Mouse (Mus musculus) urinary bladder, adult 2 months (tissue): ENCODE results near the gene Slit3. TPM values are rescaled to one million over a fixed set of nuclear protein-coding genes. Genes with fewer than 3 reads are reported as not detected.

Source experiments
- DNase-seq: peaks from one replicate; pipeline ENCODE4 v3.0.0; 2022; ENCODE audit warnings: low spot score
- polyA plus RNA-seq: library from polyadenylated mRNA; depleted of rRNA; stranded (reverse); fragments of >200 nt; gene quantifications from 2 replicates; pipeline ENCODE4 v1.2.3, GENCODE M21; 2012

The Slit3 gene
- polyA plus RNA-seq, 1 experiment, result 36.3 TPM

DNA sequence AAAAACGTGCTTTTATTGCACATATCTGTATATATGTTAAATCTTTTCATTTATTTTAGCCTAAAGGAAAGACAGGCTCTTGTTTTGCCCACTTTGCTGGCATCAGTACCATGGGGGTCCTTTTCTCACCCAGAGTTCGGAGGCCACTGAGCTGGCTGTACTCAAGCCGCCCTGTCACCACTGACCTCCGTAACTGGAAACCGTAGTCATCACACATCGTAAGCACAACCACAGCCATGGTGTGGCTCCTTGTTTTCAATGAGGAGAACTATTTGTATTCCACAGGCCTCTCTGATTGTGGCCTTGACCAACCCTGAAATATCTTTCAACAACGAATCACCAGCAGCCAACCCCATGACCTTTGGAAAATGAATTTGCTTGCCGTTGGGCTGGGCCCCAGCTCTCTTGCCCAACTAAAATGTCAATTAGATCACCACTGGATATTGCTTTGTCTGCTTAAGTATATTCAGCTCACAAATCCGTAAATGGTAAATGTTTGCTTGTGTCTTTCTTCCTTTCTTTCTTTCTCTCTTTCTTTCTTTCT is 405.3 kb downstream of the Slit3 start:
- DNase-seq, result no peak

DNA sequence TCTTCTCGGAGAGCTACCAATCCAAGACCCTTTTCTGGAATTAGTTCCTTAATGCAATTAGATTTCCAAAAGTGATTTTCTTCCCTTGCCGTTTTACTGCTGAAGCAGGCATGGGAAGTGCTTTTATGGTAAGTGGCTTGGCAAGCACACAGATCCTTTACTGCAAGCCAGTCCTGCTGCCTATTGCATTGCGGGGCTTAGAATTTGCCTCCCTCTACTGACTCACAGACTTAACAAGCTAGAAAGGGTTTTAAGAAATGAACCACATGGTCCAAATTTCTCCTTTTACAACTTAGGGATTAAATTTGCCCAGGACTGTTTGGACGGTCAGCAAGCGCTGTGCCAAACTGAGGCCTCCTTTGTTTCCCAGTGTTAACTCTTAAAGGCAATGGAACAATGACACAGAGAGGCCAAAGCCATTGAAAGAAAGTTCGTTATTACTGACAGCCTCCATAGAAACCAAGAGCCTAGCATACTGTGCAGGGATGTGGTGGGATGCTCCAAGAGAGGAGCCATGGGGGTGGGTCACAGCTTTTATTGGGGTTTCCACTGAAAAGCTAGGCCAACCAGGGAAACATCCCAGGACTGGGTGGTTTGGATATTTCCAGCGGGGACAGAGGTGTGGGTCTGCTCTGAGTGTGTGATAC is 406.9 kb downstream of the Slit3 start:
- DNase-seq, result no peak

DNA sequence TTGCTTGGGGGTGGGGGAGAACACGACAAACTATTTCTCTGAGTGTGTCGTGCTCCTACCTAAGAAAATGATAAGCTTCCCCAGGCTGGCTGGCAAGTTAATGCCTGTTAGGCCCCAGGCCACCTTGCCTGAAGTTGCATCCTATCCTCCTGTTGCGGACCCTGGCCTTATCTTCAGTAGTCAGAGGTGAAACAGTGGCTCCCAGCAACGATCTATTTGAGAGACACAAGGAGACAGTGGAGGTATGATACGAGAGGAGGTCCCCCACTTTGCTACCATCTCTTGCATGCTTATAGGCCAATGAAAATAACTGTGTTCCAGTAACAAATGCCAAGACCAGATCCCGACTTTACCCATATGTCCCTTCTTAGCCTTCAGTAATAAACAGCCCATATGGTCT is 414.0 kb downstream of the Slit3 start:
- no peak for DNase-seq

DNA sequence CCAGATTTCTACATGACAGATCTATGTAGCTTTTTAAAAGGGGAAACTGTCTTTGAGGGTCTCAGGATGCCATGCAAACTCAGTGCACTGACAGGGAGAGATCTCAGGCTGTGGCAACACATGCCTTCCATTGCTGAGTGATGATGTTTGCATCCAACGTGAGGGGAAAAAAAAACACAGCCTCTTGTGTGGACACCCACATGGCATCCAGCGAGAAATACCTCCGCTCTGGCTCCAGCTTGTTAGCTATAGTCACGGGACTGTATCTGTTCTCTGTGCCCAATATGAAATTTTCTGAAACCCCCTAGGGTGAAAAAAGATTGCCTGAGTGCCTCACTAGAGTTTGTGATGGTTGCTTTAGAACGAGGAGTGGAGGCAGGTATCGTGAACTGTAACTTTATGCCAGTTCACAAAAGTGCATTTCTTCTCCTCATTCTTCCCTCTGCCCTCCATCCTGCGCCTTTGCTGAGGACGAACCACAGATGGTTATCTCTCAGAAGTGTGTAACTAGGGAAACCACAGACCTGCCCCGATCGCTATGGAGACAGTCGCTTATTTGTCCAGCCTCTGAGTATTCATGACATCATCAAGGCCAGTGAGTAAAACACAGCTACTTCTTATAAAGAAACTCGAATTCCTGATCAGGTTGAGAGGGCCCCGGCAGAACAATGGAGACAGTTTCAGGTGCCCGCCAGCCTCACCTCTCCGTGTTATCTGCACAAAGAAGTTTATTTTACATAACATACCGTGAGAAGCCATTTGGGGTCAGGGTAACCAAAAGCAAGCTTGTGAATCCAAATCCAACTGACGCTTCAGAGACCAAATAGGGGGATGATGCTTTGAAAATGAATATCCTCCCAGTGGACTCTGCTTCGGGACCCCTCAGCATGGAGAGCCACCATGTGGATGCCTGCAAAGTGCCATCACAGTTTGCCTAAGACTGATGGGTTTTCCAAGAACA is 416.4 kb downstream of the Slit3 start:
- no peak for DNase-seq

DNA sequence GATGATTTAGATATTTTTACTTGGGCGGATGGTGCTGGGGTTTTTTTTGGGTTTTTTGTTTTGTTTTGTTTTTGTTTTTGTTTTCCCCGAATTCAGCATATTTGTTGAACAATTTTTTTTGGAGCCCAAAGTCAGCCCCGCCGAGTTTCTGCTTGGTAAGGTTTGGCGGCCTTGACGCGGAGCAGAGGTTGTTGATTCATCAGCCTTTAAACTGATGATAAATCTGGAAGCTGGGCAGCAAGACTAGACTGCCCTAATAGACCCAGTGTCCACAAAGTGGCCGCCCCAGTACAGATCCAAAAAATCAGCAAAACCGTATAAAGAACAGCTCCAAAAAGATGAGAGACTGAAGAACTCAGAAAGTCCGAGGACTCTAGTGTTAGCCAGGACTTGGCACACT is 421.7 kb downstream of the Slit3 start:
- DNase-seq, result no peak

DNA sequence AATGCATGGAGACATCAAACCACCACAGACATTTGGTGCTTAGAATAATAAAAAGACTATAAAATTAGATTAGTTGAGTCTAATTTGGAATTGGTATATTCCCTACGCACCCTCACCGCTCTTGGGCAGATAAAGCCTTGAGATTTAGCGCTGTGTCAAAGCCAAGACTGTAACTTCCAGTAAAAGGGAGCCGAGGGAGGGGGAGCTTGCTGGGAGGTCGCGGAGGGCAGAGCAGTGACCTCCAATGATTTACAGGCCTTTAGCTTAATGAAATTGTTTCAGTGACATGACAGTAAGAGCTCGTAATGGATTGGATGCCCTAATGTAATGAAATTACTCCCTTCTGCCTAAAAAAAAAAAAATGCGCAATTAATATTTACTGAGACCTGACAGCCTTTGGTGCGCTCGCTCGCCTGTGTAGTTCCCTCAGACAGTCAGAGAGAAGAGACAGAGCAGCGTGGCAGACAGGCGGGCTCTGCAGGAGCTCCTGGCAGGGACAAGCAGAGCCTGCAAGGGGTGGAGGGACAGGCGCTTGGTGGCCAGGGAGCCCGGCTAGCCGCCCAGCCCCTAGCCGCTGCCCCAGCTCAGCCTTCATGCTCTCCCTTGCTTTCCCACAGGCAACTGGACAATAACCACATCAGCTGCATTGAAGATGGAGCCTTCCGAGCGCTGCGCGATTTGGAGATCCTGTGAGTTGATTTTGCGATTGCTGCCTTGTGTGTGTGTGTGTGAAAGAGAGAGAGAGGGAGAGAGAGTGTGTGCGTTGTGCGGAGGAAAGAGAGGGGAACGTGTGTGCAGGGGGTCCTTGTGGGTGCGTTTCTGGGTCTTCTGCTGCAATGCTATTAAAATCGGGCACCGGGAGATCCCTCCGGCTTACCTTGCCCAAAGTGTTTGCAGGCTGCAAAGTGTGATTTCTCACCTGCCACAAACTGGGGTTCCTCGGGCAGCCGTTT is 423.4 kb downstream of the Slit3 start:
- no peak for DNase-seq

DNA sequence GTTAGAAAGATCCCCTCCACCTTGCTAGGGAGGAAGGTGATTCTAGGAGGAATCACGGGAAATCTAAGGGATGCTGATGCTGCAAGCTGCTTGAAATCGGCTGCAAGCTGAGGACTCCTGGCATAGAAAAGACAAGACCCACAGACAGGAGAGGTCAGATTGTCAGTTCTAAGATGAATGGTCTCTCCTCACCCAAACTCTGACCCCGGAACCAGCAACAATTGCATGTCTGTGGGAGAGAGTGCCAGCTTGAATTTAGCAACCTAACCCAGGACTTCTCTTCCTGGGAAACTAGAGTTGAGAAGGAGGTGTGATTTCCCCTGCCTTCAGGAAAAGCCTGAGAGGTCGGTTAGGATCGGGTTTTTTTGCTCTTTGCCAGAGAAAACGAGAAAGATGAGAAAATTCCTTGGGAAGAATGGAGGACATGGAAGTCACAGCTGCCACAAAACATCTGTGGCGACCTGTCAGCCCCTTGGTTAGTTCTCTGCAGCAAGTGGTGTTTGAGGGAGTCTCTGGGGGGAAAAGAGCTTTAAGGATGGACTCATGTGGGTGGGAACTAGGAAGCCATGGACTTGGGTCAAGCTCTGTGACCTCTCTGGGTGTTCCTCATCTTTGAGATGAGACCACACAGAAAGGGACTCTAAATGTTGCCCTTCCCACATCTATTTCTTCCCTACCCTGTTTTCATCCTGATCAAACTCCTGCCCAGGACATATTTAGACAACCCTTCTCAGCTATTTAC is 425.2 kb downstream of the Slit3 start:
- no peak for DNase-seq

DNA sequence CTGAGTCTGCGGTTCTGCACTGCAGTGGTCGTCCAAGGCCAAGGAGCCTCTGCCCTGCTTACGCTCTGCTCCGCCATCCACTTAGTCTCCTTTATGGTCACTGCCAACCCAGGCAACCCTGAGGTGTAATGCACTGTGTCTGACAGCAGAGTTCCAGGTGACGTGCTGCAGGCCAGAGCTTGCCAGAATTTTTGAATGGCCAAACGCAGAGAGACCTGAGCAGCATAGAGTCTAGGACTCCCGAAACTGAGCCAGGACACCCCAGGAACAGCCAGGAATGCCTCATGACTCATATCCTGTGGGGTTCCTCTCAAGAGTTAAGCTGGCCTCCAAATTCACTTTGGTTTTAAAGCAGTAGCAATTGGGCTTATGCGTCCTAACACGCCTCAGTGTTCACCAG is 429.0 kb downstream of the Slit3 start:
- no peak for DNase-seq

DNA sequence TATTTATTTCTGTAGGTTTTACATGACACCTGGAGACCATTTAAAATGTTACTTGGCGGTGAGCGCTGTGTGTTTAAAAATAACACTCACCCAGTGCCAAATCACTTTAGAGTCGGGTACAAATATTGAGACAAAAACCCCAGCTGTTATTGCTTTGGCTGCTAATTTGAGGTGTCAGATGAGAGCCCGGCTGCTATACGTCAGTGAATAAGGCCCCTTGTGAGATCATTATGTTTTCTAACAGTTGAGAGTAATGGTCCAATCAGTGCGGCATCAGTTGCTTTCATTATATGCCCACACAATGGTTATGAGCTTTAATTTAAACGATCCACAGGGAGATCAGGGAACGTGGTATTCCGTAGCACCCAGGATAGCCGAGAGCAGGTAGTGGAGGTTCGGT is 435.2 kb downstream of the Slit3 start:
- no peak for DNase-seq

DNA sequence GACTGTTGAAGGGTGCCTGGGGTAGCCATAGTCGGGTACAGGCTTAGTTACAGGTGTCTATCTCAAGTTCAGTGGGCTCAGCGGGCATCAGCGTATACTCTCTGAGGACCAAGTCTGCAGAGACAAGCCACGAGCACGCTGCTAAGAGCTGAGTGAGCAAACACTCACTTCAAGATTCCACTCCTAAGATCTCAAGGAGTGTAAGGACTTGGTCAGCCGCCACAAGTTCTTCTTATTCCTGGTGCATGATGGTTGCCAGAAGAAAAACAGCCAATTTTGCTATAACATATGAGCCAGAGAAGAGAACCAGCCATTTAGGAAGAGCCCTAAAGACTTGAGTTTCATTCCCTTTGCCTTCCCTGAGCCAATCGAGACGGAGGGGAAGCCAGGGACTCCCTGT is 436.5 kb downstream of the Slit3 start:
- no peak for DNase-seq

DNA sequence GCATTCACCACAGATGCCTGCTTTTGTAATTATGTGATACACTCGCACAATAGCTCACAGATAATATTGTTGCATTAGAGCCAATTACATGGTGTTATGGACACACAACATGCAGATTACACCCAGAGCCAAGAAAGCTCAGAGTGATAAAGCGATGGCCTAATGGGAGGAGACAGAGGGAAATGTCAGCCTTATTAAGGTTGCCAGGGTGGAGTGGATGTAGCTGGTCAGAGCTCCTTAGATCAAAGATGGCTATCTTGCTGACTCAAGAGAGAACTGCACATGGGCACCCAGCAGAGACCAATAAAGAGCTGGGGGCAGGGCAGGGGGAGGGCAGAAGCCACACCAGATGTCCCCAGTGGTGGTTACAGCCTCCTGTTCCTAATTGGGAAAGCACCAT is 437.3 kb downstream of the Slit3 start:
- no peak for DNase-seq

DNA sequence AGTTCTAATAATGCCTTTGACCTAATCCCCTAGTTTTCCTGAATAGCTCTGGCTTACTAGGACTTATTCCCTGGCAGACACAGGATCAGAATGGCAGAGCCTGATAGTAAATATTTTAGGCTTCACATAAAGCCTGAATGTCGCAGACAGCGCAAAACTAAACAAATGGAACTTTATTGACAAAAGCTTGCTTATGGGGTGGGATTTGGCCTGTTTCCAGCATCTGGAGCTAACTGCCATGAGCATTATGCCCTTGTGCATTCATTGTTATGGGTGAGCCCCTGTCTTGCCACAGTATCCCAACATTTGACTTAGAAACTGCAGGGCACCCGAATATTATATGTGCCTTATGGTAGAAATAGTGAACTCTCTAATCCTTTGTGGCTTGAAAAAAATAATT is 438.4 kb downstream of the Slit3 start:
- DNase-seq, result no peak

DNA sequence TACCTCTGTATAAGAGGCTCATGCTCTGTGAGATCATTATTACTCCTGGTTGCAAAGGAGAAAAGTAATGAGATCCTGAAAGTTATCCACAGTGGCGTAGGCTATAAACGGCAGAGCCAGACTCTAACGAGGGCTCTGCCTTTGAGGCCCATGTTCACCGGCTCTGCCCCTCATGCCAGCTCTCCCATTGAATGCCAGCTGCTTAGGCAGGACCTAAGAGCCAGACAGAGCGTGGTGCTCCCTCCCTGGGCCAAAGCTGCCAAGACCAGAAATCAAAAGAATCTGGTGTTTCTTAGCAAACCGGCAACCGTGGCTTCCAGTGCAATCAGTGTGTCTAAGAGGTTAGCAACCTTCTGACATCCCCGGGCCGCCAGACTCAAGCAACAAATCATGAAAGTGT is 440.7 kb downstream of the Slit3 start:
- no peak for DNase-seq

DNA sequence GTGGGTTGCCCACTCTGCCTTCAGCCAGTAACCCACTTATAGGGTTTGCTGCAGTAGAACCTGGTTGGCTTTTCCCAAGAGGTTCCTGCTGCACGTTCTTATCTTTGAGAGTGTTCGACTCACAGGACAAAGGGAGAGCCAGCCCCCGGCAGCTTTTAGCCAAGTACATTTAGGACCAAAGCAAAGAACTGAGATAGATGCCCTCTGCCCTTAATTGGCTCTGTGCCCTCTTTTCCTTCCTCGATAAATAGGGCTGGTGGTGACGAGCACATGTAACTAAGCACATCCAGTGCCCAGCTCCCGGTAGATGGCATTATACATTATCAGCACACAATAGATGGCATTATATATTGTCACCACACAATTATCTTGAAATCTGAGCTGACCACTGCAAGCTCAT is 444.3 kb downstream of the Slit3 start:
- no peak for DNase-seq

DNA sequence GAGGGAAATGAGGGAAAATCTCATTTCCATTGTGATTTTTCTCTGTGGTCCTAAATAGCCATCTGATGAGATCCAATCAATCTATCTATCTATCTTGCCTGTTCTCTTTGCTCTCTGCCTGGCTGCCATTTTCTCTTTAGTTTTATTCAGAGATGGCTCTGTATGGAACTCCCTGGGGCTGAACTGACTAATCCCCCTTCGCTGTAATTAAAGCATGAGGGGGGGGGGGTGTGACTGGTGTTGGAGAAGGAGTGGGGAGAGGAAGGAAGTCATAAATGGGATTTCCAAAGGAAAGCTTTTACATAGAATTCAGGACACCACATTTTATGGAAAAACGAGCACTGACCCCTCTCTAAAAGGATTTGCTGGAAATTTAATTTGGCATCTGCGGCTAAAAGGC is 445.7 kb downstream of the Slit3 start:
- no peak for DNase-seq

DNA sequence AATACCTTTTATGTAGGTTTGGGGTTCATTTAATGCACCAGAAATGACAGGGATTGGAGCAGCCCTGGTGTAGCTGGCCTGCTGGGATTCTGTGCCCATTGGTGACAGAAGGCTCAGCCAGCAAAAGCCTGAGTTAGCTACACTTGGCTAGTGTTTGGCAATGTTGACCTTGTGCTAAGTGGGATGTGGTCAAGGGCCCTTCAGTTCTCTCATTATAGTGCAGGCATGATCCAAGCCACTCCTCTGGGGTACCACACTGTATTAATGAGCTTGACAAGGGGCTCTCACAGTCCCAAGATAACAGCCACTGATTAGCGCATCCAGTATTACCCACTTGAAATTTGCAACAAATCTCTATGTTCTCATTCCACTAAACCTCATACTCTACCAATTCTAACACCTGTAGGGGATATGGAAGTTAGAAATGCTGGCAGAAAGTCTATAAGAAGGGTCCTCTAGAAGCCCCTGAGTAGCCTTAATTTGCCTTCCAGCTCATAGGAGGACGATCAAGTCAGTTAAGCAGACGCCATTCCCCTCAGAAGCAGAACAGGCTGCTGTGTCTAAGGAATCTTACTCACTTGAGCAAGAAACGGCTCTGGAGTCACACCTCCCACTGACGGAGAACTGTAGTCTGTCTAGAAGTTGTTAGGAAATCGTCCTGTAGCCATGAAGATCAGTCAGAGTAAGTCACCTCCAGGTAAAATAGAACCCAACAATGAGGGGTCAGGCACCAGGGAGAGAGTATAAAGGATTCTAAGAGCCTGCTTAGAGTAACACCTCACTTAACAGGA is 448.3 kb downstream of the Slit3 start:
- DNase-seq, result no peak

DNA sequence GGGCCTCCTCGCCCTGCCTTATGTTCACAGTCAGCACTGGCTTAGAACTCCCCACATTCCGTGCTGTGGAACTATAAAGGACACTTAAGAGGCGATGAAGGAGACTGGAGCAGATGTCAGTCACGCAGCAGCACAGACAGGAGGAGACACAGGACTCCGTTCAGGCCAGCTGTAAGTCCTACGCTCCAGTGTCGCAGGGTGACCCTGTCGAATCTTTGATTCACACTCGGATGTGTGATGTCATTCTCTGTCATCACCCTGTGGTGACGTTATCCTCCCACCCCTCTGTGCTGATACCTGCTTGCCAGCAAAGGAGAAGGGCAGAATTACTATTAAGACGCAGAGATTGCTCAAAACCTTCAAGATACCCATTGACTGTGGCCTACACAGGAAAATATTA is 448.9 kb downstream of the Slit3 start:
- DNase-seq, result no peak

DNA sequence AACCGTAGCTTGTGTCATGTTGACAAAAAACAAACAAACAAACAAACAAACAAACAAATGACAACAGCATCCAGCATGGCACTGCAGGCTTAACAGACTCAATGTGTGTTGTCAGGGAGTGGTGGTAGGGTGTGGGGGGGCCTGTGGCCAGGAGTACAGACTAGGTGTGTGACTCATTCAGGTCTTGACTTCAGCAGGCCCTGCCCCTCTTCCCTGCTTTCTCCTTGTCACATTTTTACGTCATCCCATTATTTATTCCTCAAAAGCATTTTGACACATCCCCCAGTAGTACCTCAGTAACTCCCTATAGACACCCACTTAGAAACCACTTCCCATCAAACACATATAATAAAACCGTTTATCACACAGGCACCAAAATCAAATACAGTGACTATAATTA is 450.9 kb downstream of the Slit3 start:
- DNase-seq, result no peak

DNA sequence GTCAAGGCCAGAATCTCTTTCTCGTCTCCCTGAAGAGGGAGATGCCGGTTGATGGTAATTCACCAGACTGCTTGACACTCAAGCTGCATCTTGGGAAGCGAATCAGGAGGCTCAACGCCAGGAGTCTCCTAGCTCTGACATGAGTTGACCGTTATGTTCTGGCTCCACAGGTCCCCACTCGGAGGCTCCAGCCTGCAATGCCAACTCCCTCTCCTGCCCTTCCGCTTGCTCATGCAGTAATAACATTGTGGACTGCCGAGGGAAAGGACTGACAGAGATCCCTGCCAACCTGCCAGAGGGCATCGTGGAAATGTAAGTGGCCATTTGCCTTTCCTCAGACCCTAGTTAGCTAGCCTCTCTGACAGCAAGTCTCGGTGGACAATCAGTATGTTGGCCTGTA is 457.8 kb downstream of the Slit3 start:
- no peak for DNase-seq

DNA sequence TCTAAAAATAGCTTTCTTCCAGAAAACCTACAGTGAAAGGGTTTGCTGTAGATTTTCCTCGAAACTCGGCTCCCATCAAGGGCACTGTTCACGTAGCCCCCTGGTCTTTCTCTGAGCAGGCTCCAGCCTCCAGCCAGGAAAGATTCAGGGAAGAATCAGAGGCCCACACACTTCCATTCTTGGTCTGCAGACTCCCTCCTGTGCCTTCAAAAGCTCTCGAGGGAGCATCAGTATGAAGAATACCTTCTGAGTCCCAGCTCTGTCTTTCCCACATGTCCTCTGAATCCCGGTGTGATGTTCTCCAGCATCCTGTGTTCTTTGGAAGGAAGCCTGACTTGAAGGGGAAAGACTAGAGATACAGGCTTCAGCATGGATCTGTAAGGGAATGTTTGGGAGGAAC is 461.6 kb downstream of the Slit3 start:
- no peak for DNase-seq
